Mouse (Mus musculus) urinary bladder, postnatal 10 days (tissue): ENCODE results near the gene Nudt14.

Source experiments
- DNase-seq: peaks from one replicate; pipeline ENCODE4 v3.0.0; 2022; ENCODE audit warnings: low spot score

The Nudt14 gene

DNA sequence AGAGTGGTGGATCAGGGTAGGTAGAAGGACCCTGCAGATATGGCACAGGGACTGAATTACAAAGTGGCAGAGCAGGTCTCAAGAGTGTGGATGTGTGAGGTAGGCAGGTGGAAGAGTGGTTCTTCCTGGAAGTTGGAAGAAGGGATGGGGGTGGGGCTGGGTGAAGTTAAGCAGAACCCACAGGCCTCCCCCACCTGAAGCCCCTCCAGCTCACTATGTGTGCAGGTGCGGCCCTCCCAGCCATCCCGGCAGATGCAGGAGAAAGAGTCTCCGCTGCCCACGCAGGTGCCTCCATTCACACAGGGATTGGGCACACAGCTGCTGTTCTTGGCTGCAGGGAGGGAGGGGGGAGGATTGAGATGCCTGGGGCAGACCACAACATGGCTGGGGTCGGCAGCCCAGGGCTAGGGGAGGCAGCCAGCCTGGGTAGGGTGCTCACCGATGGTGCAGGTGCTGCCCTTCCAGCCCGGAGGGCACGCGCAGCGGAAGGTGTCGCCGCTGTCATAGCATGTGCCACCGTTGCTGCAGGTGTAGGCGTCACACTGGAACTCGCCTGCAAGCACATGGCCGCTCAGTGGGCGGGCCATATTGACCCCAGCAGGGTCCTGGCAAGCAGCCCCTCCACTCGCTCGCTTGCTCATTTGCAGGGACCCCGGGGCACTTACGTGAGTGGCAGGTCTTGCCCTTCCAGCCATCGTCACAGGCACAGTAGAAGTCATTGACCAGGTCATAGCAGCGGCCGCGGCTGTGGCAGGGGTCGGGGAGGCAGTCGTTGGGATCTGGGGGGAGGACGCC is 28.8 kb downstream of the Nudt14 start:
- DNase-seq = no peak

DNA sequence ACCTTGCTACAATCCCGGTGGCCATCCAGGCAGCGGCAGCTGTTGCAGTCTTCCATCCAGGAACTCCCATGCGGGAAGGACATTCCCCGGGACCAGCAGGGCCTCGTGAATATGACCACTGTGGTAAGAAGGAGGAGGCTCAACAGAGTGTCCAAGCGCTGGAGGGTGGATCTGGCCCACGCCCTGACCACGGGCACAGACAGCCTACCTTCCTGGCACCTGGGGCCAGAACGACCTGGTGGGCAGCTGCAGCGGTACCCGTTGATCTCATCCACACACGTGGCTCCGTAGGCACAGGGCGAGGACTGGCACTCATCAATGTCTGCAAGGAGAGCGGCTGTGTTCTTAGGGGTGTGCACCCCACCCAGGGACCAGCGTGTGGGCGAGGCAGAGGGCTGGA is 30.2 kb downstream of the Nudt14 start:
- DNase-seq = no peak

DNA sequence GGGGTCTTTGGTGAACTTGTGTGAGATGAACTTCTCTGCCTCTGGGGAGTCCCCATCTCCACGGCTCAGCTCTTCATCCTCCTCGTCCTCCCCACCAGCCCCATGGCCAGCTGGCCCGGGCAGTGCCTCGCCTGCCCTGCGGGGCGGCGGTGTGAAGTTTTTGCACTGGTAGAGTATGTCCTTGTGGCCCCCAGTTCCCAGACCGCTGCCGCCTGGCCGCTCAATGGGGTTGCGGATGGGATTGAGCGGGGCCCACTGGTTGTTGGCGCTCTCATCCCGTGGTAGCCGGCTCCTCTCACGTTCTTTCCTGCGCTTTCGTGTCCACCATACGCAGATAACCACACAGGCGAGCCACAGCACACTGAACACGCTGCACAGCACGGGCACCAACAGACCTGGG is 32.9 kb downstream of the Nudt14 start:
- no peak for DNase-seq

GRCm38 (mm10) chr12:112905001-112905400 is 36.9 kb downstream of the Nudt14 start:
- DNase-seq = no peak

DNA sequence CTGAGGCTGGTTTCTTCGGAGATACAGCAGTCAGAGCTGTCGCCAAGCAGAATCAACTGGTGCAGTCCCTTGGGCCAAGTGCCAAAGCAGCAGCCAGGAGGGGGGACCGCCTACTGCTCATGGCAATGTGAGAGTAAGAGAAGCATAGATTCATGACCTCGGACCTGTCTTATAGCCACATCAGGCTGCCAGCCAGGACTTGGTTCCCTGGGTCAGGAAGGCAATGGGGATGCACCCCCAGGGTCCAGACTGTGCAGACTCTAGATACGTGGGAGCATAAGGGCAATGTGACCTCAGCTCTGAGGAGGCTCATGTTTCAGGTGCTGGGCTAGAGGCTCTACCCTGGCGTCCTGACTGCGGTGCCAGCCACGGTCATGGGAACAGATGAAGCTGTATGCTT is 38.0 kb downstream of the Nudt14 start:
- no peak for DNase-seq

GRCm38 (mm10) chr12:112900641-112901040 is 41.3 kb downstream of the Nudt14 start:
- no peak for DNase-seq

GRCm38 (mm10) chr12:112898960-112899359 is 43.0 kb downstream of the Nudt14 start:
- DNase-seq = no peak

- no peak for DNase-seq
These were observed 43.6 kb downstream of the Nudt14 start for GRCm38 (mm10) chr12:112898351-112898750.

GRCm38 (mm10) chr12:112897522-112898212 is 44.3 kb downstream of the Nudt14 start:
- DNase-seq = no peak

DNA sequence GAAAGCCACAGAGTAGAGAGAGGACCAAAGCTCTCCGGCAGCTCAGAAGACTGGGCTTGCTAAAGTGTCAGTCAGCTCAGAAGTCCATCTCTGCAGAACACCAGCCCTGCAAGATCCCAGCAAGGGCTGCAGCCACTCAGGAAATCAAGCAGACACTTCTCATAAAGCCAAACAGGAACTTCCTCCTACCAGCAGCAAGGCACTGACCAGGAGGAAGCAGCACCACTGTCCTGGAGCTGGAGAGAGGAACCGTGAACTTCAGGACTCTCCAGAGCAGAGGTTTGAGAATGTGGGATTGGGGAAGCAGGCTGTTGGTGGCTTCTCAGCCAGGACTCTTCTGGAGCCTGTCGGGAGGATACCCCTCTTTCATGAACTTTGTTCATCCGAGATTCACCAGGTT is 47.0 kb downstream of the Nudt14 start:
- DNase-seq = no peak

DNA sequence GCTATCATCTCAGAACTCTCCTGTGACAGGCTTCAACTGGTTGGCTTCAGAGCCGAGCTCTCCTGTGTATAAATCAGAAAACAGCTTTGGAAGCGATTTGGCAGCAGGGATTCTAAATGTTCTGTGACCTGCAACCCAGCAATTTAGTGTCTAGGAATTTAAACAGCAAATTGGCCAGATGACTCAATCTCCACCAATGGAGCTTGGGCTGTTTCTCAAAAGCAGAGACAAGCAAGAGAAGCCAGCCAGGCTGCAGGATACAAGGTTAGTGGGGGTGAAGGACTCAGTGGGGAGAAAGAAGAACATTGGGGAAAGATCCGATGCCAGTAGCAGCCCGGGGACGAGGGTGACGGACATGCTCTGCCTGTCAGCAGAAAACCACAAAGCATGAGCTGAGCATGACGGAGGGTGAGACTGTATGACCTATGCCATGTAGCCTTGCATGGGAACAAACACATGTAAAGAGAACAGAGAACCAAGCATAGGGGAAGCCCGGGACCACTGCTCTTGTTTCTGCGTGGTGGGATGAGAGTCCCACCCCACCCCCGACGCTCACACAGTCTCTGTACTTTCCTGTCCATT is 47.5 kb downstream of the Nudt14 start:
- DNase-seq = no peak

- DNase-seq = no peak
These were observed 56.5 kb downstream of the Nudt14 start for GRCm38 (mm10) chr12:112885465-112885864.
